Mouse (Mus musculus): ENCODE results near the gene Adam8.

- TF ChIP-seq EP300 (IDR thresholded peaks at IDR 0.05) (no peak), CTCF (IDR thresholded peaks at IDR 0.05) (no peak)
Observed at GRCm38 (mm10) chr7:139937810-139938209, 54.6 kb downstream of the Adam8 start.

Measured in lung, postnatal 0 days (tissue).